Mouse (Mus musculus) intestine, embryonic 16.5 days (tissue): Measurements from ENCODE around the gene Nat8l. TPM values are rescaled to one million over a fixed set of nuclear protein-coding genes. Genes with fewer than 3 reads are reported as not detected.

ENCODE experiments used
- ATAC-seq: fragments of 200-750 bp; cut with Nextera tagmentation; 2 replicates; pipeline ENCODE4 v1.8.0; 2017; ENCODE audit warnings: moderate TSS enrichment, moderate library complexity
- H3K27ac ChIP-seq: fragments of 300-500 bp; sonication (generic); 2 replicates; pipeline ENCODE4 v1.5.1; 2014; ENCODE audit warnings: mild to moderate bottlenecking, low read length
- H3K27me3 ChIP-seq: fragments of 300-500 bp; sonication (generic); replicated peaks from 2 replicates; pipeline ENCODE4 v1.6.1; 2014; ENCODE audit warnings: low read length, control low read depth, mixed read lengths; ENCODE audit not compliant: control insufficient read depth, insufficient read depth
- H3K36me3 ChIP-seq: fragments of 300-500 bp; sonication (generic); 2 replicates; pipeline ENCODE4 v1.6.1; 2014; ENCODE audit warnings: low read length, control low read depth; ENCODE audit not compliant: control insufficient read depth, insufficient read depth
- H3K4me1 ChIP-seq: fragments of 300-500 bp; sonication (generic); 2 replicates; pipeline ENCODE4 v1.6.1; 2014; ENCODE audit warnings: low read length, control low read depth, mixed read lengths; ENCODE audit not compliant: control insufficient read depth, insufficient read depth
- H3K4me2 ChIP-seq: fragments of 300-500 bp; sonication (generic); 2 replicates; pipeline ENCODE4 v1.6.1; 2014; ENCODE audit warnings: low read depth, low read length, control low read depth
- H3K4me3 ChIP-seq: fragments of 300-500 bp; sonication (generic); 2 replicates; pipeline ENCODE4 v1.5.1; 2014; ENCODE audit warnings: mild to moderate bottlenecking, low read length
- H3K9ac ChIP-seq: fragments of 300-500 bp; sonication (generic); 2 replicates; pipeline ENCODE4 v1.6.1; 2014; ENCODE audit warnings: low read depth, low read length
- H3K9me3 ChIP-seq: fragments of 300-500 bp; sonication (generic); 2 replicates; pipeline ENCODE4 v1.6.1; 2016; ENCODE audit warnings: low read length, control low read depth; ENCODE audit not compliant: control insufficient read depth
- WGBS: fragments of 180-500 bp; shearing (Covaris S2); extraction: QIAGEN DNeasy Blood & Tissue Kit; methylation state at CpG from one replicate; pipeline ENCODE4 v1.1.7; 2014; 5-methylcytosine and 5-hydroxymethylcytosine counted together
- polyA plus RNA-seq: library from polyadenylated mRNA; unstranded; fragments of >200 nt; fragmentation: Nextera tagmentation; extraction: Ambion mirVana; gene quantifications from 2 replicates; pipeline ENCODE4 v1.2.1, GENCODE M21; 2015

Gene Nat8l
- polyA plus RNA-seq, 1 experiment from 2014 or later = 0.22 TPM

- 4% methylated on average over 26 of the region's 26 CpGs for WGBS
- H3K9me3 ChIP-seq = no peaks in the 10 kb centered on the region
- no peak overlapping the region for H3K27ac ChIP-seq
- peak overlapping the region; percentile 79 for H3K4me3 ChIP-seq
- H3K4me1 ChIP-seq = peaks cover 12% of the 10 kb centered on the region
- no peaks in the 10 kb centered on the region for H3K27me3 ChIP-seq
- no peaks in the 10 kb centered on the region for H3K36me3 ChIP-seq
- peak overlapping the region; percentile 97 for H3K4me2 ChIP-seq
- H3K9ac ChIP-seq = peak overlapping the region; percentile 74
- peak; percentile 51 for ATAC-seq
These were observed 13.0 kb upstream of the Nat8l start for GRCm38 (mm10) chr5:33982731-33983259.

DNA sequence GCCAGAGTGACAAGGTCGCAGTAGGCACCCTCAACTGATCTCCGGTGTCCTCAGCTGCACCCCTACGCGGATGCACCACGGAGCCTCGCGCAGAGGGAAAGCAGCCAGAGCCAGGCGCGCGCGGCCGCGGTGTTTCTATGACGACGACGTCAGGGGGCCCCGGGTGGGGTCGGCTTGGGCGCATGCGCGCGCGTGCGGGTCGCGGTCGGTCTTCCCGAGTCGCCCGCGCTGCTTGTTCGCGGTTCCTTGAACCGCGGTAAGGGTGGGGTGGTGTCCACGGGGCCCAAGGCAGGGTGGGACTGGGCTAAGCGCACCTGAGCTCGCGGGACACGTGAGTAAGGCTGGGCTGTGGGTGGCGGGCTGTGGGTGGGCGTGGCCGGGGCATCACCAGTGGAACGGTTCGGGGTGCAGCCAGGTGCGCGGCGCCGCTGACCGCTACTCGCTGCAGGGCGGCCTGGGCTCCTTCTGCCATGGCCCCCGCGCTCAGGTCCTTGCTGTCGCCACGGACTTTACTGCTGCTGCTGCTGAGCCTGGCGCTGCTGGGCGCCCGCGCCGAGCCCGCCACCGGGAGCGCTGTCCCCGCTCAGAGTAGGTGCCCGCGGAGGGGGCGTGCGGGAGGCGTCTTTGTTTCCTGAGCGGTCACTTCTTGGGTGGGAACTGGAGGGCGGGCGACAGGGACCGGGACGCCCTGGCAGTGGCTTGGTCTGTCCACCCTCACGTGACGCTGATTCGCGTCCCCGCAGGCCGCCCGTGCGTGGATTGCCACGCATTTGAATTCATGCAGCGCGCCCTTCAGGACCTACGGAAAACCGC, 12.3 kb upstream of the Nat8l start, which contains the start of gene Gm1673:
Gm1673 (plus strand) TSS at position 125 of the 813 bp plus-strand sequence.
- H3K27me3 ChIP-seq = no peaks in the 10 kb centered on the region
- ATAC-seq = peak; percentile 88
- H3K27ac ChIP-seq = no peak within 1 kb of the TSS; the same call in 1 of the 2 replicates
- under 1% methylated on average over 73 of the region's 88 CpGs for WGBS
- peak within 1 kb of the TSS; percentile 74 for H3K9ac ChIP-seq
- H3K4me1 ChIP-seq = peaks cover 12% of the 10 kb centered on the region
- no peaks in the 10 kb centered on the region for H3K9me3 ChIP-seq
- peak within 1 kb of the TSS; percentile 79 for H3K4me3 ChIP-seq
- H3K36me3 ChIP-seq = no peaks in the 10 kb centered on the region
- peak within 1 kb of the TSS; percentile 97 for H3K4me2 ChIP-seq

DNA sequence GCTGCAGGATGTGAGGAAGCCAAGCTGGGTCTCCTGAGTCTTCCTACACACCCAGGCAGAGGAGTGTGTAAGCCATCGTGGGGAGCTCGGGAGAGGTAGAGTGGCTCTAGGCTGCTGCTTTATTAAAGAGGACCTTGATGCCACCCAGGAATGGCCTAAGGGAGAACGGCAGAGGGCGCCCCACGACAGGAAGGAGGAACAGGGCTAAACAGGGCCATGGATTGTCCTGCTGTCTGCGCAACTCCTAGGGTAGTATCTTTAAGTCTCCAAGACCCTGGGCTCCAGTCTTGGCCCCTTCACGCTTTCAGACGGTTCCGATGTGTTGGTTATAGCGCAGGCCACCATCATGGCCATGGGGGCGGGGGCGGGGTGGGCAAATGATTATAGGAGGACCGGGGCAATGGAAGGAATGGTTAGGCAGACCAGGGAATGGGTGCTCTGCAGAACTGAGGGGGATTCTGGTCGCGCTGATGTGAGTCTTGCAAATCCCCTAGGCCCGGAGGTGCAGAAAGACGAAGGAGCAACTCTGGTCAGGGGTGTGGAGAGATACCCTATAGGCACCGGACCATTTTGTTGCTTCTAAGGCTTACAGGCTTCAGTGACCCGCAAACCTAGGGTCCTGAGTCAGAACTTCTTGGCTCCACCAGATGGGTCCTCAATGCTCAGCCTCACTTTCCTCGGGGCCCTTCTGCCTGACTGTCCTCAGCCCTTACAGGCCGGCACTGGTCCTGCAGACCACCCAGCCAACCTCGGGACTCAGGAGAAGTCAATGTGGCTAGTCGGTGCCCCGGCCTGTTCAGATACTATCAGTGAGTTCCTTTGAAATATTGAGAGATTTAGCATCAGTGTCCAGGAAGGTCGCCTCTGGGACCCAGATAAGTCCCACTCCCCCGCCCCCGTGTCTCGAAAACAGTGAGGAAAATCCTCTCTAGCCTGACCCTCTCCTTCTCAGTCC, 836 bp upstream of the Nat8l start:
- ATAC-seq = no peak; the same call in 1 of the 2 replicates
- Histone ChIP-seq H3K27me3 (peaks cover 39% of the 10 kb centered on the region), H3K4me2 (no peak overlapping the region), H3K36me3 (no peaks in the 10 kb centered on the region), H3K4me1 (peaks cover 10% of the 10 kb centered on the region; the same call in 1 of the 2 replicates), H3K4me3 (peak overlapping the region; percentile 62), H3K9ac (no peak overlapping the region), H3K27ac (no peak overlapping the region), H3K9me3 (no peaks in the 10 kb centered on the region)
- 37% methylated on average over 28 of the region's 28 CpGs for WGBS

- Histone ChIP-seq H3K27me3 (peaks cover 39% of the 10 kb centered on the region), H3K4me3 (peak overlapping the region; percentile 62), H3K27ac (no peak overlapping the region), H3K9ac (peak overlapping the region; percentile 56), H3K4me1 (peaks cover 10% of the 10 kb centered on the region; the same call in 1 of the 2 replicates), H3K9me3 (no peaks in the 10 kb centered on the region), H3K4me2 (peak overlapping the region; percentile 95), H3K36me3 (no peaks in the 10 kb centered on the region)
- WGBS = under 1% methylated on average over 52 of the region's 55 CpGs
- ATAC-seq = peak; percentile 49
These were observed 886 bp downstream of the Nat8l start for GRCm38 (mm10) chr5:33996694-33997045.

GRCm38 (mm10) chr5:33997051-33997741, 1.4 kb downstream of the Nat8l start:
- under 1% methylated on average over 73 of the region's 80 CpGs for WGBS
- no peak overlapping the region for H3K27ac ChIP-seq
- peak overlapping the region; percentile 95 for H3K4me2 ChIP-seq
- peak overlapping the region; percentile 56 for H3K9ac ChIP-seq
- H3K36me3 ChIP-seq = no peaks in the 10 kb centered on the region
- H3K9me3 ChIP-seq = no peaks in the 10 kb centered on the region
- peak overlapping the region; percentile 62 for H3K4me3 ChIP-seq
- ATAC-seq = peak; percentile 29
- peaks cover 39% of the 10 kb centered on the region for H3K27me3 ChIP-seq
- peaks cover 10% of the 10 kb centered on the region; the same call in 1 of the 2 replicates for H3K4me1 ChIP-seq

DNA sequence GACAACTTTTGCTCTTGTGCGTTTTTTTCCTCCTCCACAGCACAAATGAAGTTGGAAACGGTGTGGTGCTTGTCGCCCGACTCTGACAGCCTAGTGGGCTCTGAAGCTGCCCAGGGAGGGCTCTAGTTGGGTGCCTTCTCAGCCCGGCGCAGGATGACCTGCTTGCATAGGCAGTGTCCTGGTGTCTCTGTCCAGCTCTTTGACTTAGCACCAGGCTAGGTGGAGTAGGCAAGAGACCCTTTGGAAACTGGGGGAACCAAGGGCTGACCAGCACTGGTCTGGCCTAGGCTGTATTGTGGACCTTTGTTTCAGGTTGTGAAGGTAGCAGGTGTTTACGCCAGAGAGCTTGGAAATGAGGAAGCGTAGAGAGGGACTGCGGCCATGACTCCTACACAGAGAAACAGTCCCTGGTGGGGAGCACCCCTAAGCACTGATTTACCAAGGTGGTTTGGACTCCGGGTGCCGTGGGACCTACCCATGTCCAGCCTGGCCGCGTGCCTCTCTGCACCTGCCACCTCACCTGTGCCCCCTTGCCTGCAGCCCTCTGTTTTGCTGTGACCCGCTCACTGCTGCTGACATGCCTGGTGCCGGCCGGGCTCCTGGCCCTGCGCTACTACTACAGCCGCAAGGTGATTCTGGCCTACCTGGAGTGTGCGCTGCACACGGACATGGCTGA, 2.2 kb downstream of the Nat8l start:
- H3K4me2 ChIP-seq = peak overlapping the region; percentile 95
- peaks cover 39% of the 10 kb centered on the region for H3K27me3 ChIP-seq
- no peaks in the 10 kb centered on the region for H3K36me3 ChIP-seq
- H3K9ac ChIP-seq = no peak overlapping the region
- no peak overlapping the region for H3K27ac ChIP-seq
- 73% methylated on average over 20 of the region's 20 CpGs for WGBS
- peak overlapping the region; percentile 62 for H3K4me3 ChIP-seq
- H3K4me1 ChIP-seq = peaks cover 10% of the 10 kb centered on the region; the same call in 1 of the 2 replicates
- no peaks in the 10 kb centered on the region for H3K9me3 ChIP-seq
- ATAC-seq = no peak

DNA sequence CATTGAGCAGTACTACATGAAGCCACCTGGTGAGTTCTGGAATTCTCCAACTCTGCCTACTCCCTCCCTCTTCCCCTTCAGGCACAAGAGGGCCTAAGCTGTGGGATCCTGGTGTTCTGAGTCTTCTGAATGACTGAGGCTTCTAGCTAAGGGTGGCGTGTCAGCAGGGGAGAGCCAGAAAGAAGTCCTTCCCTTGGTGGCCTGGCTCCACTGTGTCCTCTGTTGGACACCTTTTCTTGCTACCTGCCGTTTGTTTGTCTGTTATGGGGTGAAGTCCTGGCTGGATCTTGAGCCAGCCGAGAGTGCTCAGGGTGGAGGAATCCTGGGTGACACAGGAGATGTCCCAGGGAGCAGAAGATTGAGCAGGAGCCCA, 2.7 kb downstream of the Nat8l start:
- ATAC-seq = no peak

GRCm38 (mm10) chr5:33999466-34000090, 3.8 kb downstream of the Nat8l start:
- Histone ChIP-seq H3K27ac (no peak overlapping the region), H3K9ac (no peak overlapping the region), H3K4me2 (no peak overlapping the region), H3K4me1 (peaks cover 10% of the 10 kb centered on the region; the same call in 1 of the 2 replicates), H3K27me3 (peaks cover 36% of the 10 kb centered on the region), H3K36me3 (no peaks in the 10 kb centered on the region), H3K4me3 (no peak overlapping the region), H3K9me3 (no peaks in the 10 kb centered on the region)
- 79% methylated on average over 6 of the region's 6 CpGs for WGBS
- no peak for ATAC-seq

More for the DNA sequence above, 2.7 kb downstream of the Nat8l start:
- 83% methylated on average over 3 of the region's 3 CpGs for WGBS
- Histone ChIP-seq H3K4me3 (no peak overlapping the region), H3K4me1 (peaks cover 10% of the 10 kb centered on the region; the same call in 1 of the 2 replicates), H3K27me3 (peaks cover 39% of the 10 kb centered on the region), H3K4me2 (no peak overlapping the region), H3K9ac (no peak overlapping the region), H3K9me3 (no peaks in the 10 kb centered on the region), H3K27ac (no peak overlapping the region), H3K36me3 (no peaks in the 10 kb centered on the region)
